Mouse (Mus musculus) intestine, postnatal 0 days (tissue): ENCODE measurements around the gene Exosc5. TPM values are rescaled to one million over a fixed set of nuclear protein-coding genes. Genes with fewer than 3 reads are reported as not detected.

ENCODE experiments used
- ATAC-seq: fragments of 200-750 bp; cut with Nextera tagmentation; 2 replicates; pipeline ENCODE4 v1.8.0; 2017; ENCODE audit warnings: mild to moderate bottlenecking, moderate TSS enrichment, moderate library complexity
- H3K27ac ChIP-seq: fragments of 300-500 bp; sonication (generic); 2 replicates; pipeline ENCODE4 v1.5.1; 2014; ENCODE audit warnings: mild to moderate bottlenecking, low read depth, low read length, moderate library complexity
- H3K27me3 ChIP-seq: fragments of 300-500 bp; sonication (generic); replicated peaks from 2 replicates; pipeline ENCODE4 v1.6.1; 2014; ENCODE audit warnings: low read length, mixed read lengths; ENCODE audit not compliant: control insufficient read depth, insufficient read depth
- H3K36me3 ChIP-seq: fragments of 300-500 bp; sonication (generic); 2 replicates; pipeline ENCODE4 v1.6.1; 2014; ENCODE audit warnings: mild to moderate bottlenecking, moderate library complexity; ENCODE audit not compliant: control insufficient read depth, insufficient read depth
- H3K4me1 ChIP-seq: fragments of 300-500 bp; sonication (generic); replicated peaks from 2 replicates; pipeline ENCODE4 v1.6.1; 2014; ENCODE audit warnings: antibody characterized with exemption, low read length, mixed read lengths; ENCODE audit not compliant: control insufficient read depth, insufficient read depth
- H3K4me2 ChIP-seq: fragments of 300-500 bp; sonication (generic); replicated peaks from 2 replicates; pipeline ENCODE4 v1.6.1; 2014; ENCODE audit warnings: low read depth, mild to moderate bottlenecking, moderate library complexity
- H3K4me3 ChIP-seq: fragments of 300-500 bp; sonication (generic); 2 replicates; pipeline ENCODE4 v1.5.1; 2014; ENCODE audit warnings: low read depth, low read length
- H3K9ac ChIP-seq: fragments of 300-500 bp; sonication (generic); 2 replicates; pipeline ENCODE4 v1.6.1; 2014; ENCODE audit warnings: mild to moderate bottlenecking, low read depth, low read length
- H3K9me3 ChIP-seq: fragments of 300-500 bp; sonication (generic); 2 replicates; pipeline ENCODE4 v1.6.1; 2016; ENCODE audit warnings: mixed run types; ENCODE audit not compliant: control insufficient read depth
- CTCF ChIP-seq: sonication (generic); IDR thresholded peaks from 2 replicates; pipeline ENCODE4 v1.5.1; 2016; ENCODE audit warnings: low read depth, mild to moderate bottlenecking, control low read depth, antibody characterized with exemption, moderate library complexity
- WGBS: fragments of 180-500 bp; shearing (Covaris S2); extraction: QIAGEN DNeasy Blood & Tissue Kit; methylation state at CpG from one replicate; pipeline ENCODE4 v1.1.7; 2014; 5-methylcytosine and 5-hydroxymethylcytosine counted together
- polyA plus RNA-seq: library from polyadenylated mRNA; unstranded; fragments of >200 nt; fragmentation: Nextera tagmentation; extraction: Ambion mirVana; gene quantifications from 2 replicates; pipeline ENCODE4 v1.2.1, GENCODE M21; 2015

The Exosc5 gene
- polyA plus RNA-seq, 1 experiment from 2014 or later = 50.4 TPM

GRCm38 (mm10) chr7:25694104-25694503, 35.1 kb downstream of the Exosc5 start:
- no peaks in the 10 kb centered on the region for H3K9me3 ChIP-seq
- TF ChIP-seq CTCF = no peak
- no peaks in the 10 kb centered on the region for H3K4me1 ChIP-seq
- no peak overlapping the region for H3K9ac ChIP-seq
- no peak for ATAC-seq
- no peak overlapping the region for H3K27ac ChIP-seq
- H3K27me3 ChIP-seq = no peaks in the 10 kb centered on the region
- H3K4me2 ChIP-seq = no peak overlapping the region
- peaks cover 20% of the 10 kb centered on the region; the same call in 1 of the 2 replicates for H3K36me3 ChIP-seq
- H3K4me3 ChIP-seq = no peak overlapping the region
- WGBS = 65% methylated on average over 8 of the region's 8 CpGs

GRCm38 (mm10) chr7:25699851-25700250, 40.9 kb downstream of the Exosc5 start:
- H3K9me3 ChIP-seq = no peaks in the 10 kb centered on the region
- H3K27ac ChIP-seq = no peak overlapping the region
- no peak overlapping the region for H3K9ac ChIP-seq
- no peak overlapping the region for H3K4me2 ChIP-seq
- H3K27me3 ChIP-seq = no peaks in the 10 kb centered on the region
- TF ChIP-seq CTCF = 0 out of 2 replicates have a peak, but pooled peaks have one; percentile 9
- peaks cover 7% of the 10 kb centered on the region; the same call in 1 of the 2 replicates for H3K36me3 ChIP-seq
- no peak for ATAC-seq
- 61% methylated on average over 13 of the region's 13 CpGs for whole genome bisulfite sequencing
- no peaks in the 10 kb centered on the region; the same call in 1 of the 2 replicates for H3K4me1 ChIP-seq
- no peak overlapping the region for H3K4me3 ChIP-seq

GRCm38 (mm10) chr7:25700732-25701131, 41.8 kb downstream of the Exosc5 start:
- no peak overlapping the region for H3K4me2 ChIP-seq
- H3K4me3 ChIP-seq = no peak overlapping the region
- ATAC-seq = no peak
- H3K4me1 ChIP-seq = no peaks in the 10 kb centered on the region; the same call in 1 of the 2 replicates
- no peaks in the 10 kb centered on the region for H3K27me3 ChIP-seq
- H3K36me3 ChIP-seq = peaks cover 7% of the 10 kb centered on the region; the same call in 1 of the 2 replicates
- H3K27ac ChIP-seq = no peak overlapping the region
- no peak overlapping the region for H3K9ac ChIP-seq
- 74% methylated on average over 12 of the region's 12 CpGs for WGBS
- H3K9me3 ChIP-seq = no peaks in the 10 kb centered on the region
- TF ChIP-seq CTCF = peak; percentile 31

GRCm38 (mm10) chr7:25702350-25702749, 43.4 kb downstream of the Exosc5 start:
- ATAC-seq = no peak
- Histone ChIP-seq H3K4me3 (no peak overlapping the region), H3K9ac (no peak overlapping the region), H3K27me3 (no peaks in the 10 kb centered on the region), H3K36me3 (no peaks in the 10 kb centered on the region), H3K27ac (no peak overlapping the region), H3K4me2 (no peak overlapping the region), H3K4me1 (no peaks in the 10 kb centered on the region; the same call in 1 of the 2 replicates), H3K9me3 (no peaks in the 10 kb centered on the region)
- peak; percentile 34 for TF ChIP-seq CTCF
- WGBS = 94% methylated on average over 2 of the region's 2 CpGs

GRCm38 (mm10) chr7:25703793-25704494, 45.0 kb downstream of the Exosc5 start:
- H3K36me3 ChIP-seq = no peaks in the 10 kb centered on the region
- WGBS = 32% methylated on average over 10 of the region's 10 CpGs
- H3K4me1 ChIP-seq = no peaks in the 10 kb centered on the region; the same call in 1 of the 2 replicates
- no peaks in the 10 kb centered on the region for H3K9me3 ChIP-seq
- no peak overlapping the region for H3K27ac ChIP-seq
- H3K4me2 ChIP-seq = peak overlapping the region; percentile 59
- H3K27me3 ChIP-seq = no peaks in the 10 kb centered on the region
- H3K9ac ChIP-seq = no peak overlapping the region
- no peak for TF ChIP-seq CTCF
- ATAC-seq = no peak
- H3K4me3 ChIP-seq = no peak overlapping the region

GRCm38 (mm10) chr7:25704716-25705364, 45.9 kb downstream of the Exosc5 start:
- Histone ChIP-seq H3K9me3 (no peaks in the 10 kb centered on the region), H3K27ac (no peak overlapping the region), H3K4me1 (no peaks in the 10 kb centered on the region; the same call in 1 of the 2 replicates), H3K4me2 (peak overlapping the region; percentile 59), H3K4me3 (peak overlapping the region; percentile 7; the same call in 1 of the 2 replicates), H3K9ac (no peak overlapping the region), H3K36me3 (no peaks in the 10 kb centered on the region), H3K27me3 (no peaks in the 10 kb centered on the region)
- WGBS = 15% methylated on average over 37 of the region's 37 CpGs
- no peak for TF ChIP-seq CTCF
- ATAC-seq = peak; percentile 42; the same call in 1 of the 2 replicates
